Mouse (Mus musculus): Measurements from ENCODE around the gene Olfr1128.
"Not testable (repeated sequence)": the region's sequence is repeated elsewhere in the genome, so short reads cannot be mapped to it uniquely, and the experiment has no call there.

Gene Olfr1128

DNA sequence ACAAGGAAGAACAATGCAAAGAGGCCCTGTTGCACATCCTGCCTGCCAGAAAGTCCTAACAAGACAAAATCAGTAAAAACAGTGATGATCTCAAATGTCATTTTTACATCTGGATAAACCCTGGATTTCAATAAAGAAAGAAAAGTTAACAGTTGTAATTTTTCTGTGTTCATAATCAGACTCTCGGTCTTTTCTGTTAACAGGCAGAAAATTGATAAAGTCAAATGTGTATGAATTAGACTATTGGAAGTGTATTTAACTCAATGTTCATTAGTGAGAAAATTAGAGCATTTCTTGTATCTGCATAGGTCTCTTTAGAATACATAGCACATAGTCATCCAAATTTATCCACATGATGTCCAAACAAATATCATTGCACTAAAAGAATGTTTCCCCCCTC, at the start of gene Olfr1128:
TSS of gene Olfr1128 (minus strand) at position 101 of the 400 bp plus-strand sequence.
- no peak for DNase-seq (ENCODE audit: low read depth, low spot score)

DNA sequence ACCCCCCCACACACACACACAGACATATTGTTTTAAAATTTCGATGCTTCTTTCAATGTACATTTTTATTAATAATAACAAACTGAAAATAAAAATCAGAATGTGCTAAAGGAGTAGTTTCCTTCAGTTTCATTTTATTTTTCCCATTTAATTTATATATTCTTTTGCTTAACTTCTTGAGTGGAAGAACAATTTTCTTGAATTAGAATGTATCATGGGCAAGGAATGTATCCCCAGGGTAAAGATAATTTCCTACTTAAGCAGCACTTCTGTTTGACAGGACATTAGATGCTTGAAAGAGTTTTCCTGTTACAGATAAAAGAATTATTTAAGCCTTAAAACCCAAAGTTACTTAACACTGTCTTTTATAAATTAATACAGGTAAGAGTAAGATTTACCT, 28.3 kb upstream of the Olfr1128 start, which contains the start of gene Olfr1129:
TSS of gene Olfr1129 (plus strand) at position 301 of the 400 bp plus-strand sequence.
- not testable (repeated sequence) for DNase-seq (ENCODE audit: low read depth, low spot score)

DNA sequence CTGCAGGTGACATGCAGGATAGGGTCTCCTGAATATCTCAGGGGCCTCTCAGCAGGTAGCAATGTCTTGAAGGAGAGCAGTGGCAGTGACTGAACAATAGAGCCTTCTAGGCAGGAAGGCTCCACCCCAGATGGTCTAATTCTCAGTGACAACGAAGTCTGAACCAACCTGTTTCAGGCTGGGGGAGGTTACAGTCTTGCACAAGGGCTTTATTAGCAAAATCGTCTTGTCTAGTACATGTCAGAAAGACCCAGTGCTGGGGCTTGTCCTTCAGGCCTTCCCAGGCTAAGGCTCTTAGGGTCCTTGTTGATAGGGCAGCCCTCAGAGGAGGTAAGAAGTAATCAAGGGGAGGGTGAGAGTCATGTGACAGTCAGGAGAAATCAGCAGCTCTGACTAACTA, 10.5 kb downstream of the Olfr1128 start:
- no peak for DNase-seq (ENCODE audit: low read depth, low spot score)

DNA sequence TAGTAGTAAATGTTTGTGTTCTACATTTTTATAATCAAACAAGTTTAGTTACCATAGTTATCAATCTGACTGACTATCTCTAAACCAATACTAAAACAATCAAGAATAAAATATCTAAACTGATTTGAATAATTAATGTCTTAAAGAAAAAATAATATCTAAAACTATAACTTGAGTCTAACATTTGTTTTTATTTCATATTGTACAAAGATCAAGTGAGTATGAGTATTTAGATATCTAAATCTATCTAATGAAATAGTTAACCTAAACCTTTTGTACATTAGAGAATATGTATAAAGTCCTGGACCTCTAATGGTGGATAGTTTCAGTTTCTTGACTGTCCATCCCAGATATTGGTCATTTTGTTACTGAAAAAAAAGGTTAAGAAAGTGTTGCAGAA, 13.8 kb downstream of the Olfr1128 start, which contains the start of gene Olfr153:
TSS of gene Olfr153 (plus strand) at position 301 of the 400 bp plus-strand sequence.
- DNase-seq (ENCODE audit: low read depth, low spot score) = no peak

DNA sequence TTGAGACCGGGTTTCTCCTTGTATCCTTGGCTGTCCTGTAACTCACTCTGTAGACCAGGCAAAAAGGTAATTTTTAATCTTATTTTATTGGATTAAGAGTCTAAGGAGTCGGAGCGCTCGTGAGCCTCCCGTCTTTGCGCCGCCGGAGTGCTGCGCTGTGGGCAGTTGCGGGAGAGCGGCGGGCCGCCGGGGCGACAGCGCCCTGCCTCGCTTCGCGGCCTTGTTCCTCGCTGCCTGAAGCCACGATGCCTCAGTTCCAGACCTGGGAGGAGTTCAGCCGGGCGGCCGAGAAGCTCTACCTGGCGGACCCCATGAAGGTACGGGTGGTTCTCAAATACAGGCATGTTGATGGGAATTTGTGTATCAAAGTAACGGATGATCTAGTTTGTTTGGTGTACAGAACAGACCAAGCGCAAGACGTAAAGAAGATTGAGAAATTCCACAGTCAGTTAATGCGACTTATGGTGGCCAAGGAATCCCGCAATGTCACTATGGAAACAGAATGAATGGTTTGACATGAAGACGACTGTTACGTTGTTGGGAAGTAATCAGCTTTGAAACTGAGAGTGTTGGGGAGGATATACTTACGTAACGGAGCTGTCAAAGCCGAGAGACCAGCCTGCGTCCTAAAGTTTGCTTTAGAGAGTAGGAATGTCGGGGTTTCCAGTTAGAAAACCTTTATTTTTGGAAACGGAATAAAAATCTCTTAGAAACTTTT, 19.3 kb downstream of the Olfr1128 start:
- DNase-seq (ENCODE audit: low read depth, low spot score) = not testable (repeated sequence)

DNA sequence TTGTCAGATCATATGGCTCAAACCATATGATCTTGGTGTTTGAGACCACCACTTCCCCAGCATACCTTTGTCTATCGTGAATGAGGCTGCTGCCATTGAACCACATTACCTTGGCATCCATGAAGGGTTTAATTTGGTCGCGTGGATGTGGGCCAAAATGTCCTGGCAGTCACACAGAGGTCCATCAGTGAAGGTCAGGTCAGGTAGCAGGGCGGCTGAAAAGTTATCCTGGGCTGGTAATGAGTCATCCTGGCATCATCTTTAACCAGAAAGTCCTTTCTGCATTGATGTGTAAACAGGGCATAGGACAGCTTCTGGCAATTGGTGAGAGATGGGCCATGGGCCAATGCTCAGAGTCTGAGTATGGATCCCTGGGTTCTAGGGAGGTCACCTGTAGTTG, 24.7 kb downstream of the Olfr1128 start:
- no peak for DNase-seq (ENCODE audit: low read depth, low spot score)

DNA sequence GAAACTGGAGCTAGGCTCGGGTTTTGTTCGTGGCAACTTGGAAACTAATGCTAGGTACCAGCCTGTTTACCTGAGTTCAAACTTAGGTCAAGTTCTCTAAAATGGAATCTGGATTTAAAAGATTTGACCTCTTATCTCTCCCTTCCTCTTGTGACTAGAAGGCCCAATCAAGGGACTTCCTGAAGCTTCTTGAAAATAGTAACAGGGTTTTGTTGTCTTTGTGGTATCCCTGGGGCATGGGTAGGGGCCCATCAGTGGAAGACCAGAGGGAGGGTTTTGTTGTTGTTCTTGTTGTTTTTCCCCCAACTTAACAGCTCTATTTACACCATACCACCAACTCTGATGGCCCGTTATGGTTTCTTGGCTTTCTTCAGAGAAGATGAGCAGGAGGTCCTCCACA, 28.8 kb downstream of the Olfr1128 start:
- DNase-seq (ENCODE audit: low read depth, low spot score) = no peak

DNA sequence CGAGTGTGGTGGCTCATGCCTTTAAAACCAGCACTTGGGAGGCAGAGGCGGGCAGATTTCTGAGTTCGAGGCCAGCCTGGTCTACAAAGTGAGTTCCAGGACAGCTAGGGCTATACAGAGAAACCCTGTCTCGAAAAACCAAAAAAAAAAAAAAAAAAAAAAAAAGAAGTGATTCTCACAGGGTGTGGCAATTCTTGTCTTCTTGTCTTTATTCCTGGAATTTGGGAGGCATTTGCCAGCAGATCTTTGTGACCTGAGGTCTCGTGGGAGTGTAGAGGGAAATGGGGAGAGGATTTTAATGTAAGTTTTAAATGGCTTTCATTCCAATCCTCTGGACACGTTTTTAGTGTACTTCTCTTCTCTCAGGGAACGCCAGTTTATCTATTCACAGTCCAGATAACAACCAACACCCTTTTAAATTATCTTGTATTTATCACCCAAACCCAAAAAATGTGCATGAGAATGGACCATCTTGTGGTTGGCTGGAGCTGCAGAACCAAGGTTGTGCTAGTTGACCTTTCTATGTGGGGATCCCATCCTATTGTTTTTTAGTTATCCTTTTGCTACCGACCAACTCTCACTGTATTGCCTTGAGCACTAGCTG, 29.8 kb downstream of the Olfr1128 start:
- no peak for DNase-seq (ENCODE audit: low read depth, low spot score)

DNA sequence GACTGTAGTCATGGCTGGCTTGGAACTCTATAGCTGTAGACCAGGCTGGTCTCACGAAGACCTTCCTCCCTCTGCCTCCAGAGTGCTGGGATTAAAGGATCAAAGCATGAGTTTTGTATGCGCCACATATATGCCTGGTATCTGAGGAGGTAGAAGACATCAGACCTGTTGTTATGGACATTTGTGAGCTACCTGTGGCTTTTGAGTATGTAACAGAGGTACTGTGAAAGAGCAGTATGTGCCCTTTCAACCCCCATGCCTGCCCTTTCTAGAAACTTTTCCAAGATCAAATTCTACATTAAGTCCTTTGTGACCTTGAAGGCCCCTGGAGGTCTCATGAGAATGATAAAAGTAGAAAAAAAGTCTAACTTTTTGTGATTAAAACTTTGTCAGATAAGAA, 30.3 kb downstream of the Olfr1128 start:
- no peak for DNase-seq (ENCODE audit: low read depth, low spot score)

DNA sequence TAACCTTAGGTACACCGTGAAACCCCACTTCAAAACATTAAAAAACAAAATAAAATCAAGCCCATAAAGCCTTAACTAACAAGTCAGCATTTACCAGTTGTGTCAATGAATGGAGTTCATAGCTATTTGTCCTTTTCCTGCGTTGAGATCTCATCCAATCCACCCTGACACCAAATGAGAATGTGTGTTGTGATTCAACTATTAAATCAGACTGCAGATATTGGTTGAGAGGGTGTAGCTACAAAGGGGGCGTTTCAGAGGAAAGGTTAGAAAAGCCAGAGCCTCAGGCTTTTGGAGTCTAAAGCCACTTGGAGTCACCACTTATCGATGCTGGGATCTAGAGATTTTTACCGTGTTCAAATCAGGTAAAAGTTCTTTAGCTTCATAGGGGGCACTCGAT, 39.1 kb downstream of the Olfr1128 start, which contains the start of gene Pramel6:
TSS of gene Pramel6 (plus strand) at position 301 of the 400 bp plus-strand sequence.
- DNase-seq (ENCODE audit: low read depth, low spot score) = no peak

DNA sequence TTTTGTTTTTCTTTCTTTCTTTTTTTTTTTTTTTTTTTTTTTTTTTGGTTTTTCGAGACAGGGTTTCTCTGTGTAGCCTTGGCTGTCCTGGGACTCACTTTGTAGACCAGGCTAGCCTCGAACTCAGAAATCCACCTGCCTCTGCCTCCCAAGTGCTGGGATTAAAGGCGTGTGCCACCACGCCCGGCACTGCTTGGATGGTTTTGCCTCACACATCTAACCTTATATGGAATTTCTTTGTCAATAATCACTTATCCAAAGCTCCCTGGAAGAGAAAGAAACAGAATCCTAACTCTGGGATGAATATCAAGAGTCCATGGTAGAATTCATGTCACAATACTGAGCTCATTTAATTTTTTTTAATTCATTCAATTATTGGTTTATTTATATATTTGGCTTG, 48.3 kb downstream of the Olfr1128 start, which contains the start of gene Pramel7:
TSS of gene Pramel7 (minus strand) at position 101 of the 400 bp plus-strand sequence.
- not testable (repeated sequence) for DNase-seq (ENCODE audit: low read depth, low spot score)

Data from skeletal muscle tissue, adult 2 months (tissue).